Mouse (Mus musculus): Measurements from ENCODE around the gene Yipf3.

DNA sequence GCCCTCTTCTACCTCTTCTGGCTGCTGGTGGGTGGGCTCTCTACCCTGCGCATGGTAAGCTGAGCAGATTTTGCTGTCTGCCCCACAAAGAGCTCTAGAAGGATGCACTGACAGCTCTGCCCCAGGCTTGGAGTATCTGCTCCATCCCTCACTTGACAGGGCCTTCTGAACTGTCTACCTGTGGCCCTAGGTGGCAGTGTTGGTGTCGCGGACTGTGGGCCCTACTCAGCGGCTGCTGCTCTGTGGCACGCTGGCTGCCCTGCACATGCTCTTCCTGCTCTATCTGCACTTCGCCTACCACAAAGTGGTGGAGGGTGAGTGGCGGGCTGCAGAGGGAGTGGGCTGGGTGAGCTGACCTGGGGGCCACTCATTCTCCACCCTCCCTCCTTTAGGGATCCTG is 3.3 kb downstream of the Yipf3 start:
- TF ChIP-seq POLR2A (IDR thresholded peaks at IDR 0.05; ENCODE audit: extremely low read depth, insufficient read depth, low read length) (no peak), CTCF (IDR thresholded peaks at IDR 0.05; ENCODE audit: low read depth, low read length) (peak; percentile 35)
